ENCODE assay signal across 9 mouse cellular contexts in the genomic region with DNA sequence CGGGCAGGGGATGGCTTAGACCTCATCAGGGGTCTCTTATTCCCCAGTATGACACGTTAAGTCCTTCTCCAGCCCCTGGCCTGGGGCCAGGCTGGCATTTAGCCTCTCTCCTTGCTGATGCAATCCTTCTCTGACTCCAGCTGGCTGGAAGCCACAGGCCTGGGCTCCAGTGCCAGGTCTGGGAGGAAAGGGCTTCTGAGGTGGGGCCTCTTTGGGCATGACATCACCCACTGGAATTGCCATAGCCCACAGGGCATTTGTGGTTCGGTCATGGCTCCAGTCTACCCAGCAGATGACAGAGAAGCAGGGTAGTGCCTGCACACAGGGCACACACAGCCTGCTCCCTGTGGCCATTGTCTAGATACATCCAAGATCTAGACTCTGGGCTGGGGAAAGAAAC. TPM values are rescaled to one million over a fixed set of nuclear protein-coding genes. Genes with fewer than 3 reads are reported as not detected.
A peak's percentile ranks its signal among the peaks of the same experiment; 100 is the strongest.
DNase-seq lines count a peak whose midpoint lies in the region; ATAC-seq and TF ChIP-seq lines count a peak whose summit lies in the region.
"Had no signal": no experiment of that assay in that cellular context is flagged by ENCODE, and none has a peak within 500 bp of the region (broad histone marks: within the 10 kb centered on the region; RNA-seq: fewer than 3 reads in every experiment).

No protein-coding gene starts in this region.

- H3K36me3 ChIP-seq in lung, embryonic 14.5 days (ENCODE audit: insufficient read depth) = peaks cover 5% of the 10 kb centered on the region; the same call in 1 of the 2 replicates

- no peaks in the 10 kb centered on the region for H3K9me3 ChIP-seq in lung, embryonic 14.5 days (ENCODE audit: low read depth, low read length)

- 52% methylated on average over 3 of the region's 3 CpGs for WGBS in lung, embryonic 14.5 days

- TF ChIP-seq CTCF in left cerebral cortex, adult 2 months (IDR thresholded peaks at IDR 0.05) = no peak
- TF ChIP-seq CTCF in lung, embryonic 14.5 days (IDR thresholded peaks at IDR 0.05; ENCODE audit: low read depth) = no peak

- no peak overlapping the region for H3K9ac ChIP-seq in lung, embryonic 14.5 days

- peak overlapping the region; percentile 70 for H3K27ac ChIP-seq in left cerebral cortex, adult 2 months
- no peak overlapping the region for H3K27ac ChIP-seq in lung, embryonic 14.5 days (ENCODE audit: low read depth)

- no peak overlapping the region for H3K4me3 ChIP-seq in left cerebral cortex, adult 2 months
- H3K4me3 ChIP-seq in lung, embryonic 14.5 days (ENCODE audit: low read depth, low read length) = no peak overlapping the region

- H3K4me1 ChIP-seq in lung, embryonic 14.5 days (ENCODE audit: insufficient read depth) = peaks cover 14% of the 10 kb centered on the region

- H3K4me2 ChIP-seq in lung, embryonic 14.5 days = no peak overlapping the region

- DNase-seq in left cerebral cortex, adult 2 months (ENCODE audit: extremely low spot score in 1 of 2, low spot score in 2 of 2) = peak; percentile 51 to 52
- no peak for DNase-seq in left cerebral cortex, adult 8-10 months (ENCODE audit: low spot score in 2 of 2)
- peak; percentile 84 to 88 for DNase-seq in adrenal gland, adult 18-20 months (ENCODE audit: low spot score in 2 of 2)
- peak; percentile 64 to 92 for DNase-seq in cerebellum, postnatal 4 days (ENCODE audit: low spot score in 2 of 2)
- DNase-seq in heart, postnatal 10 days = peak; percentile 92
- peak; percentile 51 for DNase-seq in lung, embryonic 14.5 days
- DNase-seq in natural killer cell, adult 2 months (ENCODE audit: low spot score in 2 of 2) = no peak

- no peak for ATAC-seq in lung, embryonic 14.5 days (ENCODE audit: insufficient read depth)
- no peak for ATAC-seq in megakaryocyte-erythroid progenitor cell, adult 5-6 weeks (replicated peaks; ENCODE audit: low FRiP score, low TSS enrichment, poor library complexity, severe bottlenecking)

- intact Hi-C loops in left cerebral cortex, adult 2 months (cut with DNase I) = no loop called here
- intact Hi-C loops in heart, postnatal 10 days (cut with DNase I) = no loop called here

- H3K27me3 ChIP-seq in lung, embryonic 14.5 days (ENCODE audit: insufficient read depth, low read length) = peaks cover 42% of the 10 kb centered on the region

RNA-seq across cellular contexts. Expression of gene Dusp8, which starts 10.8 kb away (rescaled TPM):
- 100 to 1,000 TPM; 153 to 173 TPM for total RNA-seq in left cerebral cortex, adult 2 months (2021)
- 100 to 1,000 TPM; 127 to 151 (median 133) TPM for total RNA-seq in left cerebral cortex, adult 8-10 months (2022)
- 10 to 100 TPM in 1 of 2 experiments, 1 to 10 TPM in 1; 8.9 to 23.6 TPM for total RNA-seq in adrenal gland, adult 18-20 months (2021)
- total RNA-seq in heart, postnatal 10 days (2021) = 10 to 100 TPM; 28.0 to 30.0 TPM
- 1.8 and 1.9 TPM in 2 replicates for polyA plus RNA-seq in lung, embryonic 14.5 days (2014; fragmentation: Nextera tagmentation; extraction: Ambion mirVana)
- total RNA-seq in megakaryocyte-erythroid progenitor cell, adult 5-6 weeks (2014; fragmentation: Nextera tagmentation) = 0.25 TPM in 1 of 2 replicates, not detected in the other
- total RNA-seq in megakaryocyte-erythroid progenitor cell, adult 5-6 weeks (2017) = 0.04 and 1.1 TPM in 2 replicates

RNA-seq across cellular contexts. Expression of gene Mob2, which starts 24.0 kb away (rescaled TPM):
- 10 to 100 TPM; 37.6 to 38.7 TPM for total RNA-seq in left cerebral cortex, adult 2 months (2021)
- 10 to 100 TPM; 32.6 to 34.9 (median 33.7) TPM for total RNA-seq in left cerebral cortex, adult 8-10 months (2022)
- 10 to 100 TPM; 45.2 to 58.8 TPM for total RNA-seq in adrenal gland, adult 18-20 months (2021)
- 10 to 100 TPM; 39.4 to 43.2 TPM for total RNA-seq in heart, postnatal 10 days (2021)
- polyA plus RNA-seq in lung, embryonic 14.5 days (2014; fragmentation: Nextera tagmentation; extraction: Ambion mirVana) = 76.2 and 78.4 TPM in 2 replicates
- 39.5 and 41.5 TPM in 2 replicates for total RNA-seq in megakaryocyte-erythroid progenitor cell, adult 5-6 weeks (2014; fragmentation: Nextera tagmentation)
- 36.2 and 37.3 TPM in 2 replicates for total RNA-seq in megakaryocyte-erythroid progenitor cell, adult 5-6 weeks (2017)

RNA-seq across cellular contexts. Expression of gene Gm45618, which starts 35.7 kb away (rescaled TPM):
- not detected for total RNA-seq in left cerebral cortex, adult 2 months (2021)
- total RNA-seq in left cerebral cortex, adult 8-10 months (2022) = not detected
- total RNA-seq in adrenal gland, adult 18-20 months (2021) = not detected
- total RNA-seq in heart, postnatal 10 days (2021) = not detected
- polyA plus RNA-seq in lung, embryonic 14.5 days (2014; fragmentation: Nextera tagmentation; extraction: Ambion mirVana) = not detected in 2 replicates
- total RNA-seq in megakaryocyte-erythroid progenitor cell, adult 5-6 weeks (2014; fragmentation: Nextera tagmentation) = not detected in 2 replicates
- total RNA-seq in megakaryocyte-erythroid progenitor cell, adult 5-6 weeks (2017) = not detected in 2 replicates
- polyA plus RNA-seq: neural tube, embryonic 14.5 days had no signal

RNA-seq across cellular contexts. Expression of gene Gm39115, which starts 51.0 kb away (rescaled TPM):
- not detected for total RNA-seq in left cerebral cortex, adult 2 months (2021)
- total RNA-seq in left cerebral cortex, adult 8-10 months (2022) = not detected
- total RNA-seq in adrenal gland, adult 18-20 months (2021) = not detected
- total RNA-seq in heart, postnatal 10 days (2021) = not detected
- polyA plus RNA-seq in lung, embryonic 14.5 days (2014; fragmentation: Nextera tagmentation; extraction: Ambion mirVana) = not detected in 2 replicates
- not detected in 2 replicates for total RNA-seq in megakaryocyte-erythroid progenitor cell, adult 5-6 weeks (2014; fragmentation: Nextera tagmentation)
- not detected in 2 replicates for total RNA-seq in megakaryocyte-erythroid progenitor cell, adult 5-6 weeks (2017)
- polyA plus RNA-seq: neural tube, embryonic 14.5 days had no signal

RNA-seq across cellular contexts. Expression of gene Gm45337, which starts 59.6 kb away (rescaled TPM):
- total RNA-seq in left cerebral cortex, adult 2 months (2021) = not detected
- total RNA-seq in left cerebral cortex, adult 8-10 months (2022) = not detected
- total RNA-seq in adrenal gland, adult 18-20 months (2021) = not detected
- total RNA-seq in heart, postnatal 10 days (2021) = not detected
- polyA plus RNA-seq in lung, embryonic 14.5 days (2014; fragmentation: Nextera tagmentation; extraction: Ambion mirVana) = not detected in 2 replicates
- not detected in 2 replicates for total RNA-seq in megakaryocyte-erythroid progenitor cell, adult 5-6 weeks (2014; fragmentation: Nextera tagmentation)
- not detected in 2 replicates for total RNA-seq in megakaryocyte-erythroid progenitor cell, adult 5-6 weeks (2017)
- polyA plus RNA-seq: neural tube, embryonic 14.5 days had no signal

Comparison
In these comparisons a context has a peak if more than half of its experiments do, and no peak if none do; other contexts are left out.
1. DNase-seq: peak in left cerebral cortex, adult 2 months (2 of 2), adrenal gland, adult 18-20 months (2 of 2), cerebellum, postnatal 4 days (2 of 2), heart, postnatal 10 days (2 of 2) and lung, embryonic 14.5 days (single experiment); none in left cerebral cortex, adult 8-10 months (0 of 2) and natural killer cell, adult 2 months (0 of 2).
2. RNA of gene Dusp8, which starts 10.8 kb away (total RNA-seq): 153 to 173 TPM in left cerebral cortex, adult 2 months, 127 to 151 TPM in left cerebral cortex, adult 8-10 months, 28.0 to 30.0 TPM in heart, postnatal 10 days and 8.9 to 23.6 TPM in adrenal gland, adult 18-20 months; 0.04 to 1.1 TPM in megakaryocyte-erythroid progenitor cell, adult 5-6 weeks; every median in the first group is over 4 times any median in the second.